Mouse (Mus musculus): ENCODE results near the gene Has1.

- no peak for TF ChIP-seq CTCF (IDR thresholded peaks at IDR 0.05; ENCODE audit: borderline replicate concordance, control insufficient read depth, extremely low read depth, insufficient read depth, low read length, poor library complexity)
- TF ChIP-seq POLR2A (IDR thresholded peaks at IDR 0.05; ENCODE audit: control insufficient read depth, extremely low read depth, insufficient read depth, low read length, poor library complexity): no peak
Measured at GRCm38 (mm10) chr17:17843534-17844261, 11.3 kb downstream of the Has1 start.
